Mouse (Mus musculus) hindbrain, embryonic 15.5 days (tissue): ENCODE measurements at regions not wholly inside any gene's neighbourhood (a gene's known extent, or its start where the extent isn't known, plus 50 kb on each side); places are given as distances from the start of the nearest gene placed in this dataset.
A peak's percentile ranks its signal among the peaks of the same experiment; 100 is the strongest.

ENCODE experiments used
- ATAC-seq: fragments of 200-750 bp; cut with Nextera tagmentation; 2 replicates; pipeline ENCODE4 v1.8.0; 2017; ENCODE audit warnings: low read depth, moderate number of reproducible peaks, moderate TSS enrichment; ENCODE audit not compliant: low FRiP score
- H3K27ac ChIP-seq: fragments of 300-500 bp; sonication (generic); replicated peaks from 2 replicates; pipeline ENCODE4 v1.5.1; 2015; ENCODE audit warnings: mild to moderate bottlenecking, inconsistent platforms
- H3K27me3 ChIP-seq: fragments of 300-500 bp; sonication (generic); 2 replicates; pipeline ENCODE4 v1.6.1; 2015; ENCODE audit warnings: control low read depth, inconsistent platforms
- H3K36me3 ChIP-seq: fragments of 300-500 bp; sonication (generic); 2 replicates; pipeline ENCODE4 v1.6.1; 2015; ENCODE audit warnings: control low read depth, inconsistent platforms
- H3K4me1 ChIP-seq: fragments of 300-500 bp; sonication (generic); replicated peaks from 2 replicates; pipeline ENCODE4 v1.6.1; 2015; ENCODE audit warnings: control low read depth, inconsistent platforms
- H3K4me2 ChIP-seq: fragments of 300-500 bp; sonication (generic); 2 replicates; pipeline ENCODE4 v1.6.1; 2015; ENCODE audit warnings: moderate library complexity, mild to moderate bottlenecking, inconsistent platforms
- H3K4me3 ChIP-seq: fragments of 300-500 bp; sonication (generic); 2 replicates; pipeline ENCODE4 v1.5.1; 2015; ENCODE audit warnings: mild to moderate bottlenecking, inconsistent platforms
- H3K9ac ChIP-seq: fragments of 300-500 bp; sonication (generic); 2 replicates; pipeline ENCODE4 v1.6.1; 2015; ENCODE audit warnings: inconsistent platforms
- H3K9me3 ChIP-seq: fragments of 300-500 bp; sonication (generic); 2 replicates; pipeline ENCODE4 v1.6.1; 2016; ENCODE audit warnings: control low read depth, inconsistent platforms
- WGBS: fragments of 180-500 bp; shearing (Covaris S2); methylation state at CpG from one replicate; pipeline ENCODE4 v1.1.7; 2015; 5-methylcytosine and 5-hydroxymethylcytosine counted together

- 68% methylated on average over 2 of the region's 2 CpGs for WGBS
- Histone ChIP-seq H3K27me3 (0 out of 2 replicates have a peak, but pooled peaks cover 6% of the 10 kb centered on the region), H3K9me3 (no peaks in the 10 kb centered on the region), H3K4me3 (no peak overlapping the region), H3K4me2 (no peak overlapping the region), H3K9ac (no peak overlapping the region), H3K27ac (no peak overlapping the region), H3K36me3 (no peaks in the 10 kb centered on the region), H3K4me1 (peaks cover 14% of the 10 kb centered on the region)
- ATAC-seq, result no peak
These were observed 53.1 kb upstream of the Lbx1 start for GRCm38 (mm10) chr19:45288722-45289121.

- WGBS, result 35% methylated on average over 3 of the region's 3 CpGs
- peaks cover 11% of the 10 kb centered on the region for H3K27me3 ChIP-seq
- H3K36me3 ChIP-seq, result no peaks in the 10 kb centered on the region
- H3K4me1 ChIP-seq, result peaks cover 57% of the 10 kb centered on the region
- H3K27ac ChIP-seq, result no peak overlapping the region
- H3K9me3 ChIP-seq, result no peaks in the 10 kb centered on the region
- H3K9ac ChIP-seq, result no peak overlapping the region
- no peak overlapping the region for H3K4me2 ChIP-seq
- no peak for ATAC-seq
- no peak overlapping the region for H3K4me3 ChIP-seq
These were observed 62.2 kb upstream of the Lbx1 start for GRCm38 (mm10) chr19:45297812-45298211.

- no peak overlapping the region for H3K9ac ChIP-seq
- no peak for ATAC-seq
- H3K4me2 ChIP-seq, result no peak overlapping the region
- H3K4me3 ChIP-seq, result no peak overlapping the region
- no peak overlapping the region for H3K27ac ChIP-seq
- no peaks in the 10 kb centered on the region for H3K9me3 ChIP-seq
- no peaks in the 10 kb centered on the region for H3K36me3 ChIP-seq
- H3K27me3 ChIP-seq, result peaks cover 11% of the 10 kb centered on the region
- WGBS, result 81% methylated on average over 3 of the region's 3 CpGs
- H3K4me1 ChIP-seq, result peaks cover 56% of the 10 kb centered on the region
These were observed 63.7 kb upstream of the Lbx1 start for GRCm38 (mm10) chr19:45299341-45299740.

GRCm38 (mm10) chr19:45299768-45300167, 63.8 kb upstream of the Btrc start:
- Histone ChIP-seq H3K36me3 (no peaks in the 10 kb centered on the region), H3K4me1 (peaks cover 56% of the 10 kb centered on the region), H3K4me3 (no peak overlapping the region), H3K27me3 (peaks cover 12% of the 10 kb centered on the region), H3K4me2 (no peak overlapping the region), H3K9ac (no peak overlapping the region), H3K27ac (0 out of 2 replicates have a peak overlapping the region, but pooled peaks have one; percentile 98), H3K9me3 (no peaks in the 10 kb centered on the region)
- no peak for ATAC-seq
- WGBS, result 27% methylated on average over 5 of the region's 5 CpGs

DNA sequence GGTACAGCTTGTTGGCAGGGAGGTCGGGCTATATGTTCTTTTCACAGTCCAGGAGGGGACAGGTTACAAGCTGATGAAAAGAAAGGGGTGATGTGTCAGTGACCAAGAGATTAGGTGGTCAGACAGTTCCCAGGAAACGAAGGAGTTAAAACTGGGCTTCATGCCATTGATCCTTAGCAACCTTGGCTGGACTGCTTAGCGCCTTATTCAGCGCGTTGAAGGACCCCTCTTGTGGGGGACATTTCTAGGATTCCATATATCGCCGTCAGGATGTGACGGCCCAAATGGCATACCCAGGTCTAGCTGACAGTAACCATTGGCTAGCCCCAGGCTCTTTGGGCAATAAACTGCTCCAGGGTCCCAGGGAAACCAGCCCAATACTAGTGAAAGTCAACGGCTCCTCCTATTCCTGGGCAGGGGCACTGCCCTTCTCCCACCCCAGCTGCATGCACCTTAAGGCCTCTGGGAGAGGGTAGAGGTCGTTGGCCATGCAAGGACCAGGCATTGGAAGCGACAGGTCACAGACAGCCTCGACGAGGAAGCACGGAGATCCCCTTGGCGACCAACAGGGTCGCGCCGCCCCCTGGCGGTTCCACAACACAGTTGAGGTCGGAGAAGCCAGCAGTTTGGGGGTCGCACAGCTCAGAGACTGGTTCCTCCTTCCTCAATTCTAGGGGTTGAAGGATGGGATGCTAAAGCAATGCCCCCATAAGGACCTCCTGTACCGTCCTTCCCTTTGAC, 62.7 kb upstream of the Btrc start:
- ATAC-seq, result peak; percentile 41
- Histone ChIP-seq H3K9ac (peak overlapping the region; percentile 70; the same call in 1 of the 2 replicates), H3K4me2 (peak overlapping the region; percentile 96), H3K36me3 (no peaks in the 10 kb centered on the region), H3K4me3 (peak overlapping the region; percentile 55), H3K27me3 (peaks cover 16% of the 10 kb centered on the region), H3K27ac (peak overlapping the region; percentile 98), H3K4me1 (peaks cover 50% of the 10 kb centered on the region), H3K9me3 (no peaks in the 10 kb centered on the region)
- 6% methylated on average over 22 of the region's 22 CpGs for WGBS

GRCm38 (mm10) chr19:45301432-45301732, 62.2 kb upstream of the Btrc start:
- Histone ChIP-seq H3K27me3 (peaks cover 11% of the 10 kb centered on the region), H3K36me3 (no peaks in the 10 kb centered on the region), H3K4me1 (peaks cover 50% of the 10 kb centered on the region), H3K4me3 (peak overlapping the region; percentile 55), H3K4me2 (peak overlapping the region; percentile 96), H3K27ac (peak overlapping the region; percentile 98), H3K9me3 (no peaks in the 10 kb centered on the region), H3K9ac (peak overlapping the region; percentile 70)
- no peak for ATAC-seq
- 2% methylated on average over 13 of the region's 16 CpGs for WGBS

GRCm38 (mm10) chr19:45301733-45302547, 61.6 kb upstream of the Btrc start:
- peak; percentile 82 for ATAC-seq
- Histone ChIP-seq H3K9me3 (no peaks in the 10 kb centered on the region), H3K9ac (peak overlapping the region; percentile 70), H3K4me1 (peaks cover 46% of the 10 kb centered on the region), H3K27me3 (0 out of 2 replicates have a peak, but pooled peaks cover 6% of the 10 kb centered on the region), H3K4me3 (peak overlapping the region; percentile 55), H3K4me2 (peak overlapping the region; percentile 96), H3K36me3 (no peaks in the 10 kb centered on the region), H3K27ac (peak overlapping the region; percentile 98)
- whole genome bisulfite sequencing, result under 1% methylated on average over 58 of the region's 58 CpGs

DNA sequence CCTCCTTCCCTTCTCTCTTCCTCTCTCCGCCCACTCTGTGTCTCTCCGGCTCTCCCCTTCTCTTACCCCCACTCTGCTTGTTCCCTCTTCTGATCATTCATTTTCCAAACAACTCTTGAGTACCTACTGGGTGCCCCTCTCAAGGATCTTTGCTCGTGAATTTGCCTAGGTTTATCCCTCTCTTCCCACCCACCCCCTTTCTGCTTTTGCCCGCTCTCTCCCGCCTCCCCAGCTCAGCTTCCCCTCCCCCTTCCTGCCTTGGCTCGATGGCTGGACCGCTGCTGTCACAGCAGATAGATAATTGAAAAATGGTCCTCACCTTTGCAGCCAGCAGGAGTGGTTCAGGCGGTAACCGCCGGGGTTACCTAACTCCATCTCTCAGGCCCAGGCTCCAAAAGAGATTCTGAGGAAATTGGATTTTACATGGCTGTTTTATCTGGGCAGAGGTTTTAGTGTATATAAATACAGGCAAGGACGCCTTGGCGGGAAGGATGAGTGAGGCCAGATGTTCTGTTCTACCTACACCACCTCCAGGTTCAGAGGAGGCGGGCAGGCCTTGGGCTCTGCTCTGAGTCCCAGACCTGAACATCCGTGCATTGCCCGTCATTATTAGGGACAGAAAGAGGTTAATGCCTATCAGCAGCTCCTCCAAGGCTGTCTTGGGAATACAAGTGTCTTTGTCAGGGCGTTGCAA, 60.8 kb upstream of the Btrc start:
- 0 out of 2 replicates have a peak, but pooled peaks cover 6% of the 10 kb centered on the region for H3K27me3 ChIP-seq
- ATAC-seq, result peak; percentile 28
- 3% methylated on average over 16 of the region's 16 CpGs for WGBS
- H3K9me3 ChIP-seq, result no peaks in the 10 kb centered on the region
- peak overlapping the region; percentile 96 for H3K4me2 ChIP-seq
- H3K9ac ChIP-seq, result peak overlapping the region; percentile 70; the same call in 1 of the 2 replicates
- peak overlapping the region; percentile 55 for H3K4me3 ChIP-seq
- peaks cover 50% of the 10 kb centered on the region for H3K4me1 ChIP-seq
- no peaks in the 10 kb centered on the region for H3K36me3 ChIP-seq
- peak overlapping the region; percentile 98 for H3K27ac ChIP-seq

GRCm38 (mm10) chr19:45304538-45304937, 59.0 kb upstream of the Btrc start:
- Histone ChIP-seq H3K36me3 (no peaks in the 10 kb centered on the region), H3K4me1 (peaks cover 45% of the 10 kb centered on the region), H3K4me3 (no peak overlapping the region), H3K27ac (0 out of 2 replicates have a peak overlapping the region, but pooled peaks have one; percentile 14), H3K9me3 (no peaks in the 10 kb centered on the region), H3K4me2 (no peak overlapping the region), H3K9ac (no peak overlapping the region), H3K27me3 (0 out of 2 replicates have a peak, but pooled peaks cover 6% of the 10 kb centered on the region)
- no peak for ATAC-seq
- 12% methylated on average over 8 of the region's 8 CpGs for WGBS

DNA sequence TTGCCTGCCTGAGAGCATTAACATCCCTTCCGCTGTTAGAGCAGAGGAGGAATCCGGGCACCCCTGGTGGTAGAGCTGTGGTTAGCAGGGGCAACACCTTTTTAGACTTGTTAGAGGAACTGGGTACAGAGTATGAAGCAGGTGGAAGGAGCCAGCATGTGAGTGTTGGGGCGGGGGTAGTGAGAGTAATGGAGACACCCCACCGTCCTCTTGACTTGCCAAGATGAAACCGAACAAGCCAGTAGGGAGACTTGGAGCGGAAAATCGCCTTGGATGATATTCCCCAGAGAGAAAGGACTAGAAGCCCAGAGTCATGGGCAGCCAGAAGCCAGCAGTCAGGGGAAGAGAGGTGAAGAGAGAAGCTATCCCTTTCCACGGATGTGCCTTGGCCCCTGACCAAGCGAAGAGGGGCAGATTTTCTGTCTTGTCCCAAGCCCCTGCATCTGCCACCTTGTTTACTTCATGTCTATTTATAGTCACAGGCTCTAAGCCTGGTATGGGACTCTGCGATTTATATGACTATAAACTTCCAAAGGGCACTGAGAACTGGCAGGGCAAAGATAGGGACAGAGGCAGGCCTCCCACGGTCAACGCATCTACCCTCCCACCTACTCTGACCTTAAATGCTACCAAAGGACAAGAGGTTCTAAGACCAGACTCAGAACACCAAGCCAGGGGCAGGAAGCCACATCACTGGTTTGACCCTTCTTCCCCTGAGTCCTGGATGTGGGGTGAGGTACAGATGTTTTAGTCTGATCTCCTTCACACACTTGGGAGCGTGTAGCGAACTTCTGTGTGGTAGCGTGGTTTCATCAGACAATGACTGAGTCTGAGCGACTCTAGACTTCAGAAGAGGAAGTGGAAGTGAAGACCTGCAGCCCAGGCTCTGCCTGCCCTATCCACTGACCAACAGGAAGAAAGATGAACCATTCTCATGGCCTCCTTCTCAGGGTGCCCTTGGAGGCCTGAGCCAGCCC, 55.9 kb upstream of the Btrc start:
- H3K4me1 ChIP-seq, result peaks cover 52% of the 10 kb centered on the region
- H3K27ac ChIP-seq, result no peak overlapping the region
- H3K4me2 ChIP-seq, result no peak overlapping the region
- no peak for ATAC-seq
- H3K4me3 ChIP-seq, result no peak overlapping the region
- 57% methylated on average over 16 of the region's 16 CpGs for WGBS
- H3K9me3 ChIP-seq, result no peaks in the 10 kb centered on the region
- no peak overlapping the region for H3K9ac ChIP-seq
- no peaks in the 10 kb centered on the region for H3K36me3 ChIP-seq
- H3K27me3 ChIP-seq, result 0 out of 2 replicates have a peak, but pooled peaks cover 6% of the 10 kb centered on the region

DNA sequence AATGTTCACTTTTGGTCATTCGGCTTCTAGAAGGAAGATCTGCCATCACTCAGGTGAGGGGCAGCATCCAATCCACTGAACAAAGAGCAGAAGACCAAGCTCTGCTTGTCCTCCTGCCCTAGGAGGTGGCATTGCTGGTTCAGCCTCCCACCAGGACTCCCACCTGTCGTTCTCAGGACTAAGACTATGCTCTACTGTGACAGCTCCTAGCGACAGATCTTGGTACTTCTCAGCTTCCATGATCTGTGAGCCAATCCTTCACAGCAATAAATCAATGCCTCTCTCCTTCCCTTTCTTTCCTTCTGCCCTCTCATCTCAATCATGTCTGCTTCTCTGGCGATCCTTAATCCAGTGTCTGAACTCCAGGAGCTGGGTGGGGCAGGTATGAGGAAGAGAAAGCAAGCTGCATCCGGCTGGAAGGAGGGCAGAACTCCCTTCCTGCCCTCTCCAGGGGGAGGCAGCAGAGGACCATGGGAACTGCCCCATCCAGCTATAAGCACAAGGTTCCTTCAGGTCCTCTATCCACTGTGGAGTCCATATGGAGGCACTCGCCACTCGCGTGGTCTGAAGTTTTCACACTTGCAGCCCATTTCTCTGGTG, 54.8 kb upstream of the Btrc start:
- Histone ChIP-seq H3K4me3 (no peak overlapping the region), H3K9me3 (no peaks in the 10 kb centered on the region), H3K27ac (no peak overlapping the region), H3K9ac (no peak overlapping the region), H3K36me3 (no peaks in the 10 kb centered on the region), H3K4me2 (no peak overlapping the region), H3K27me3 (0 out of 2 replicates have a peak, but pooled peaks cover 6% of the 10 kb centered on the region), H3K4me1 (peaks cover 49% of the 10 kb centered on the region)
- 59% methylated on average over 8 of the region's 8 CpGs for WGBS
- ATAC-seq, result no peak
